Mouse (Mus musculus): ENCODE data around the gene Ulk4.

- TF ChIP-seq CTCF (IDR thresholded peaks at IDR 0.05; ENCODE audit: borderline replicate concordance, insufficient read depth, low read length), result no peak
- TF ChIP-seq POLR2A (IDR thresholded peaks at IDR 0.05; ENCODE audit: low read depth, low read length), result no peak
Observed at GRCm38 (mm10) chr9:120983849-120984248, 293.1 kb downstream of the Ulk4 start.
